Comparison of ENCODE assay signal across 11 mouse cellular contexts in genomic region chr7:126888852-126889251, GRCm38 (mm10). TPM values are rescaled to one million over a fixed set of nuclear protein-coding genes. Genes with fewer than 3 reads are reported as not detected.
DNase-seq lines count a peak whose midpoint lies in the region; ATAC-seq and TF ChIP-seq lines count a peak whose summit lies in the region.
"Had no signal": no experiment of that assay in that cellular context is flagged by ENCODE, and none has a peak within 500 bp of the region (broad histone marks: within the 10 kb centered on the region; RNA-seq: fewer than 3 reads in every experiment).

No protein-coding gene starts in this region.

- ATAC-seq in intestine, postnatal 0 days: no peak
- no peak for ATAC-seq in intestine, embryonic 16.5 days
- ATAC-seq in granulocyte monocyte progenitor cell, adult 5-6 weeks (replicated peaks; ENCODE audit: poor library complexity, severe bottlenecking): peak; percentile 28; the same call in 1 of the 2 replicates
- ATAC-seq: activated CD4-positive, CD25-positive, alpha-beta regulatory T cell, adult 4 months had no signal

- H3K4me3 ChIP-seq in intestine, postnatal 0 days (ENCODE audit: low read depth, low read length): no peak overlapping the region
- H3K4me3 ChIP-seq in intestine, embryonic 16.5 days (ENCODE audit: low read length): no peak overlapping the region

- H3K9me3 ChIP-seq in intestine, postnatal 0 days (ENCODE audit: control insufficient read depth): no peaks in the 10 kb centered on the region
- no peaks in the 10 kb centered on the region for H3K9me3 ChIP-seq in intestine, embryonic 16.5 days (ENCODE audit: control insufficient read depth, low read length)

- no peaks in the 10 kb centered on the region for H3K27me3 ChIP-seq in intestine, postnatal 0 days (replicated peaks; ENCODE audit: control insufficient read depth, insufficient read depth, low read length)
- no peaks in the 10 kb centered on the region for H3K27me3 ChIP-seq in intestine, embryonic 16.5 days (replicated peaks; ENCODE audit: control insufficient read depth, insufficient read depth, low read length)

- peaks cover 13% of the 10 kb centered on the region for H3K36me3 ChIP-seq in intestine, postnatal 0 days (ENCODE audit: control insufficient read depth, insufficient read depth)
- H3K36me3 ChIP-seq in intestine, embryonic 16.5 days (ENCODE audit: control insufficient read depth, insufficient read depth, low read length): no peaks in the 10 kb centered on the region

- WGBS in intestine, postnatal 0 days: 48% methylated on average over 7 of the region's 7 CpGs
- WGBS in intestine, embryonic 16.5 days: 46% methylated on average over 7 of the region's 7 CpGs

- DNase-seq in thymus, postnatal 14 days: peak; percentile 45
- no peak for DNase-seq in thymus, postnatal 0 days (ENCODE audit: low spot score)
- DNase-seq in thymus, postnatal 4 days: peak; percentile 31
- no peak for DNase-seq in ovary, postnatal 36 days (ENCODE audit: low spot score)
- DNase-seq in left cerebral cortex, adult 18-20 months (ENCODE audit: low spot score in 2 of 2): no peak
- DNase-seq: gastrocnemius, postnatal 25 days had no signal

- H3K4me1 ChIP-seq in intestine, postnatal 0 days (replicated peaks; ENCODE audit: control insufficient read depth, insufficient read depth, low read length): no peaks in the 10 kb centered on the region
- 0 out of 2 replicates have a peak, but pooled peaks cover 3% of the 10 kb centered on the region for H3K4me1 ChIP-seq in intestine, embryonic 16.5 days (ENCODE audit: control insufficient read depth, insufficient read depth, low read length)

- H3K27ac ChIP-seq in intestine, postnatal 0 days (ENCODE audit: low read depth, low read length): no peak overlapping the region
- H3K27ac ChIP-seq in intestine, embryonic 16.5 days (ENCODE audit: low read length): no peak overlapping the region
- H3K27ac ChIP-seq: macrophage had no signal

- H3K9ac ChIP-seq in intestine, postnatal 0 days (ENCODE audit: low read depth, low read length): no peak overlapping the region
- no peak overlapping the region for H3K9ac ChIP-seq in intestine, embryonic 16.5 days (ENCODE audit: low read depth, low read length)

- peak; percentile 72 for TF ChIP-seq CTCF in intestine, postnatal 0 days (IDR thresholded peaks at IDR 0.05; ENCODE audit: low read depth)

- no peak overlapping the region for H3K4me2 ChIP-seq in intestine, postnatal 0 days (replicated peaks; ENCODE audit: low read depth)
- no peak overlapping the region for H3K4me2 ChIP-seq in intestine, embryonic 16.5 days (ENCODE audit: low read depth, low read length)

RNA-seq across cellular contexts. Expression of gene Taok2, which starts 4.3 kb away (rescaled TPM):
- polyA plus RNA-seq in intestine, postnatal 0 days (2015; fragmentation: Nextera tagmentation; extraction: Ambion mirVana): 11.5 and 12.9 TPM in 2 replicates
- 27.6 and 28.6 TPM in 2 replicates for polyA plus RNA-seq in intestine, embryonic 16.5 days (2015; fragmentation: Nextera tagmentation; extraction: Ambion mirVana)
- 21.2 and 26.6 TPM in 2 replicates for polyA plus RNA-seq in thymus, postnatal 0 days (2015; fragmentation: Nextera tagmentation; extraction: Ambion mirVana)
- total RNA-seq in granulocyte monocyte progenitor cell, adult 5-6 weeks (2014; fragmentation: Nextera tagmentation): 28.0 and 45.8 TPM in 2 replicates
- 29.9 and 35.6 TPM in 2 replicates for total RNA-seq in granulocyte monocyte progenitor cell, adult 5-6 weeks (2017)
- 100 to 1,000 TPM; 150 to 163 TPM for total RNA-seq in left cerebral cortex, adult 18-20 months (2021)

RNA-seq across cellular contexts. Expression of gene Ino80e, which starts 26.7 kb away (rescaled TPM):
- 36.4 and 37.4 TPM in 2 replicates for polyA plus RNA-seq in intestine, postnatal 0 days (2015; fragmentation: Nextera tagmentation; extraction: Ambion mirVana)
- 62.3 and 64.0 TPM in 2 replicates for polyA plus RNA-seq in intestine, embryonic 16.5 days (2015; fragmentation: Nextera tagmentation; extraction: Ambion mirVana)
- 82.9 and 98.9 TPM in 2 replicates for polyA plus RNA-seq in thymus, postnatal 0 days (2015; fragmentation: Nextera tagmentation; extraction: Ambion mirVana)
- total RNA-seq in granulocyte monocyte progenitor cell, adult 5-6 weeks (2014; fragmentation: Nextera tagmentation): 89.0 and 100 TPM in 2 replicates
- 23.4 and 35.3 TPM in 2 replicates for total RNA-seq in granulocyte monocyte progenitor cell, adult 5-6 weeks (2017)
- total RNA-seq in left cerebral cortex, adult 18-20 months (2021): 10 to 100 TPM; 54.0 to 54.6 TPM

RNA-seq across cellular contexts. Expression of gene Hirip3, which starts 27.1 kb away (rescaled TPM):
- 7.2 and 9.5 TPM in 2 replicates for polyA plus RNA-seq in intestine, postnatal 0 days (2015; fragmentation: Nextera tagmentation; extraction: Ambion mirVana)
- polyA plus RNA-seq in intestine, embryonic 16.5 days (2015; fragmentation: Nextera tagmentation; extraction: Ambion mirVana): 18.3 and 24.8 TPM in 2 replicates
- 16.9 and 22.6 TPM in 2 replicates for polyA plus RNA-seq in thymus, postnatal 0 days (2015; fragmentation: Nextera tagmentation; extraction: Ambion mirVana)
- 62.2 and 65.9 TPM in 2 replicates for total RNA-seq in granulocyte monocyte progenitor cell, adult 5-6 weeks (2014; fragmentation: Nextera tagmentation)
- 168 and 171 TPM in 2 replicates for total RNA-seq in granulocyte monocyte progenitor cell, adult 5-6 weeks (2017)
- 10 to 100 TPM; 29.0 to 31.9 TPM for total RNA-seq in left cerebral cortex, adult 18-20 months (2021)

RNA-seq across cellular contexts. Expression of gene Tmem219, which starts 33.9 kb away (rescaled TPM):
- polyA plus RNA-seq in intestine, postnatal 0 days (2015; fragmentation: Nextera tagmentation; extraction: Ambion mirVana): 71.1 and 73.5 TPM in 2 replicates
- 34.1 and 35.4 TPM in 2 replicates for polyA plus RNA-seq in intestine, embryonic 16.5 days (2015; fragmentation: Nextera tagmentation; extraction: Ambion mirVana)
- polyA plus RNA-seq in thymus, postnatal 0 days (2015; fragmentation: Nextera tagmentation; extraction: Ambion mirVana): 37.4 and 38.9 TPM in 2 replicates
- 27.9 and 31.9 TPM in 2 replicates for total RNA-seq in granulocyte monocyte progenitor cell, adult 5-6 weeks (2014; fragmentation: Nextera tagmentation)
- total RNA-seq in granulocyte monocyte progenitor cell, adult 5-6 weeks (2017): 20.0 and 26.5 TPM in 2 replicates
- total RNA-seq in left cerebral cortex, adult 18-20 months (2021): 10 to 100 TPM; 19.6 to 23.3 TPM

RNA-seq across cellular contexts. Expression of gene Kctd13, which starts 39.8 kb away (rescaled TPM):
- 11.4 and 11.9 TPM in 2 replicates for polyA plus RNA-seq in intestine, postnatal 0 days (2015; fragmentation: Nextera tagmentation; extraction: Ambion mirVana)
- 10.9 and 11.2 TPM in 2 replicates for polyA plus RNA-seq in intestine, embryonic 16.5 days (2015; fragmentation: Nextera tagmentation; extraction: Ambion mirVana)
- polyA plus RNA-seq in thymus, postnatal 0 days (2015; fragmentation: Nextera tagmentation; extraction: Ambion mirVana): 15.8 and 18.0 TPM in 2 replicates
- 12.4 and 23.1 TPM in 2 replicates for total RNA-seq in granulocyte monocyte progenitor cell, adult 5-6 weeks (2014; fragmentation: Nextera tagmentation)
- 9.7 and 10.3 TPM in 2 replicates for total RNA-seq in granulocyte monocyte progenitor cell, adult 5-6 weeks (2017)
- total RNA-seq in left cerebral cortex, adult 18-20 months (2021): 100 to 1,000 TPM; 136 to 158 TPM

Comparison
In these comparisons a context has a peak if more than half of its experiments do, and no peak if none do; other contexts are left out.
1. DNase-seq: peak in thymus, postnatal 14 days (single experiment) and thymus, postnatal 4 days (single experiment); none in thymus, postnatal 0 days (single experiment), ovary, postnatal 36 days (single experiment) and left cerebral cortex, adult 18-20 months (0 of 2).